Mouse (Mus musculus) right cerebral cortex, adult 18-20 months (tissue): ENCODE data around the gene Sirt5.

ENCODE experiments used
- DNase-seq: peaks from one replicate; pipeline ENCODE4 v3.0.0; 2022; ENCODE audit warnings: mixed read lengths

The Sirt5 gene

DNA sequence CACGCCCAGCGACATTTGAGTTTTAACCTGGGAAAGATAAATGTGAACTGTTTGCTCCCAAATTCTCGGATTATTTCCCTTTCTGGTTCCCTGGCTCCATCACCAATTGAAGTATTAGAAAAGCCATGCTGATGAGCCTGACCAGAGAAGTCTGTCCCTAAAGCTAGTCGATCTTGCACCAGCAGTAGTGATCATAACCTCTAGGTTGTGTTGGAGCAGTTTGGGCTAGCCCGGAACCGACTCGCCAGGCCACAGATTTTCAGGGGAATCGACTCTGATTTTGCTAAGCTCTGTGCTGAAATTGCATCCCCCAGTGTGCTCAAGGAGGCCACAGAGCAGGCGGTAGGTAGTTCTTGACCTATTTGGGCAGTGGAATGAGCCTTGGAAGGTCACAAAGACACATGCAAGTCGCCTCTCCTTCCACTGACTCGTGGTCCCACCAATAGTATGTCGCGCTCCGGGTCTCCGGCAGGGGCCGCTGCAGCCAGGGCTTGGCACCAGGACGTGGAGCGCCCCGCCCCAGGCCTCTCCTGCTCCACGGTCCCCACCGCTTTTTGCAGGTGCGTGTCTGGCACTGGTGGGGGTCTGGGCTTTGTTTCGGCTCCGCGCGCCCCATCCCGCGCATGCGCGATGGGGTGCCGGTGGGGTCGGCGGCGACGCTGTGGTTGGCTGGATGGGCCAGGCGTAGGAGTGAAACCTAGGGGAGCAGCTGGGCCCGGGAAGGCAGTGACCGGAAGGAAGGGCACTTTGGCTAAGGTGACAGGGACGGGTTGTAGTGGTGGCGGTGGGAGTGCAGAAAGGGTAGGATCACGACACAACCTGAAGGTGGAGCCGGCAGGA lies at the start of gene Sirt5:
TSS of gene Sirt5 (plus strand) at position 512 of the 840 bp plus-strand sequence.
- DNase-seq, result peak; percentile 86

GRCm38 (mm10) chr13:43317411-43317810 lies 47.9 kb upstream of the Sirt5 start:
- no peak for DNase-seq

GRCm38 (mm10) chr13:43319396-43319795 lies 45.9 kb upstream of the Sirt5 start:
- no peak for DNase-seq

- no peak for DNase-seq
These were observed 43.8 kb upstream of the Sirt5 start for GRCm38 (mm10) chr13:43321492-43321891.

GRCm38 (mm10) chr13:43325427-43325826 lies 39.9 kb upstream of the Sirt5 start:
- no peak for DNase-seq

GRCm38 (mm10) chr13:43331721-43332444 lies 33.4 kb upstream of the Sirt5 start:
- DNase-seq, result no peak

GRCm38 (mm10) chr13:43332591-43332990 lies 32.7 kb upstream of the Sirt5 start:
- DNase-seq, result no peak

- no peak for DNase-seq
These were observed 28.7 kb upstream of the Sirt5 start for GRCm38 (mm10) chr13:43336425-43337221.

GRCm38 (mm10) chr13:43338001-43338400 lies 27.3 kb upstream of the Sirt5 start:
- DNase-seq, result peak; percentile 40

DNA sequence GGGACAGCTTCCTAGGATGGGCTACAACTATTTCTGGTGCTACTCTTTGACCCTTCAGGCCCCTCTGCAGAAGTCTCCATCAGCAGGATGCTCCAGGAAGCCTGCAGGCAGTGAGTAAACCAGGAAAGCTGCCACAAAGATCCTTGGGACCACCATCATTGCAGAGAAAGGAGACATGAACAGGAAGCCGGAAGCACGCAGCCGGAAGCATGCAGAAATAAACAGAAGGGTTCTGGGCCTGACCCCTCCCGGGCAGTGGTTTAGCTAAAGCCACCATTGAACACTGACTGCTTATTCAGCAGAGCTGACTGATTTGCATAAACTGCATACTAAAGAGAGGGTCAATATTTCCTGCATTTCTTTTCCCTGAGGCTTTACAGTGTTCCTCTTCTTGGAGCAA lies 26.7 kb upstream of the Sirt5 start:
- no peak for DNase-seq

GRCm38 (mm10) chr13:43346825-43347224 lies 18.5 kb upstream of the Sirt5 start:
- DNase-seq, result no peak

GRCm38 (mm10) chr13:43349376-43349775 lies 15.9 kb upstream of the Sirt5 start:
- DNase-seq, result no peak

DNA sequence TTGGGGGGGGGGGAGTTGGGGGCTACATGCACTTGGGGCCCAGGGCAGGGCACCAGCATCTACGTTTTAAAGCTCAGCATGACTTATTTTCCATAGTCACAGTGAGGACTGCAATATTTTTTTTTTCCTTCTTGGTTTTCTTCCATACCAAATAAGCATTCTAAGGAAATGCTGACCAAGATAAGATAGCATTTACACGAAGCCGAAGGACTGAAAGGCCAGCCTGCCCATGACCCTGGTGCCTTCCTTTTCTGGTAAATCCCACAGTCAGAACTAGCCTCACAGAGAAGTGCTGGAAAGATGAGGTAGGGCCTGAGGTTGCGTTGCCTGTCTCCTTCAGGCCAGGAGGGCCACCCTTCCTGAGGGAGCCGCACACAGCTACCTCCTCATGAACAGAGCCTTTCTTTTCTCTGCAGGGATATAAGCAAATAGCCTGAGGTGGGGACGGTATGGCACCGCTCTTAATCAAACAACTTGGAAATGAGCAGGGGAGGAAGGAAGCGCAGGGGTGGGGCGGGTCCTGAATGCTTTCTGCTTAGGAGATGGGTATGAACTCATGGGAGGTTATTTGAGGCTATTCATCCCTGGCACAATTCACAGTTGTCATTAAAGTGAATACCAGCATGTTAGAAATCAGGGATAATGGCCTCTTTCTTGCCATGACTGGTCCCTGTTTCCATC lies 14.7 kb upstream of the Sirt5 start:
- DNase-seq, result no peak

DNA sequence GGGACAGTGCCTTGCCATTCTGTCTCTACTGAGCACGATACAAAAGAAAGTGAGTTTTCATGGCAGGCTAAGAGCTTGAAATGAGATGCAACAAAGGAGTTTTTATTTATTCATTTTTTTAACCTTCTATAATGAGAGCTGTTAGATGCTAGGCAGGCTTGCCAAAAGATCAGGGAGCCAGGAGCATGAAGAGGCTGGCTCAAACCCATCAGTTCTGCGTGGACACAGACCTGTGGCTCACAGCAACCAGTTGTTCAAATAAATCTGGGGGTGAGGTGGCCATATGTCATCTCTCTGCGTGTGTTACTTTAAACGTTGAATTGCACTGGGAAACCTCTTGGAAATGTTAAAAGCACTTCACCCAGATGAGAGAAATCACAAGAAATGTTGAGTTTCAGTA lies 11.9 kb upstream of the Sirt5 start:
- DNase-seq, result no peak

DNA sequence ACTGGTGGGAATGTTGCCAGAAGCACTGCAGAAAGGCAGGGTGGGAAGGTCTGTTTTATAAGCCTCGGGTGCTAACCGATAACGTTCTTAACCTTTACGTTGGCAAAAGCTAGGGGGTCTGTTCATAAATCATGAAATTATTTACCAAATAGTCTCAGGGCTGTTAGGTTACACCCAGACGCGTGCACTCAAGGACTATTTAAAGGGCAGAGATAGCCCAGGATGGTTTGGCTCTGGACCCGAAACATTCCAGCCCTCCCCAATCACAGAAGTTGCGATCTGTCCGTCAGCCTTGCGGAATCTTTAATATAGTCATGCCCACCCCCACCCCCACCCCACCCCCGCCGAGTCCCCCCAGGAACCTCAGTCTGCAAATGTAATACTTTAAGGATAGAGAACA lies 10.9 kb upstream of the Sirt5 start:
- DNase-seq, result no peak

GRCm38 (mm10) chr13:43356346-43357125 lies 8.8 kb upstream of the Sirt5 start:
- DNase-seq, result no peak

- DNase-seq, result no peak
These were observed 4.8 kb upstream of the Sirt5 start for GRCm38 (mm10) chr13:43360534-43360933.

DNA sequence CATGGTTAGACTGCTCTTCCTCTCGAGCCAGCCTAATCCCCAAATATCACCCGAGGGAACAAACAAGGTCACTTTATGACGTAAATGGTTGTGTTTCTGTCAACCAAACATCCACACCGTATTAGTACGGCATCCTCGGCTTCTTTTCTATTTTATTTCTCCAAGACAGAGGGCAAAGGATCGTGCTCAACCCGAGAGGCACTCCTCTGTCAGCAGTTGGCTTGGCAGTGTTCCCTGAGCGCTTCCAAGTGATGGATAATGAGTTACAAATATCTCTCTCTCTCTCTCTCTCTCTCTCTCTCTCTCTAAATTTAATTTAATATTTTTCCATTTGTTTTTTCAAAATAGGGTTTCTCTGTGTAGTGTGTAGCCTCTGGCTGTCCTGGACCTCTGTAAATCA lies 2.9 kb upstream of the Sirt5 start:
- DNase-seq, result no peak

DNA sequence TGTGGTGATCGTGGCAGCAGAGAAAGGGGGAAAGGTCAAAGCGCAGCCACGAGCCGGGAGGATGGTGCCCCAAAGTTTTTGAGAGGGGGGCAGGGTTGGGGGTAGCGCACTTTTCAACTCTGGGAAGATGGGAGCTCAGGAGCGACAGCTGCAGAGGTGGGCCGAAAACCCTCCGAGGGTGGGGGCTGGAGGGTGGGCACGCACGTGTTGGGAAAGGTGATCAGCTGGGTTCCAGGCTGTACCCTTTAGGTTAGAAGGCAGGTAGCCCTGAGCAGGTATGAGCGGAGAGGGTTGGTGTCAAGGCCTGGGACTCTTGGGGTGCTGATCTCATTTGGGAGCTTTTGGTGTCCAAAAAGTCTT lies 509 bp downstream of the Sirt5 start:
- no peak for DNase-seq

- DNase-seq, result no peak
These were observed 4.8 kb downstream of the Sirt5 start for GRCm38 (mm10) chr13:43370063-43370462.

DNA sequence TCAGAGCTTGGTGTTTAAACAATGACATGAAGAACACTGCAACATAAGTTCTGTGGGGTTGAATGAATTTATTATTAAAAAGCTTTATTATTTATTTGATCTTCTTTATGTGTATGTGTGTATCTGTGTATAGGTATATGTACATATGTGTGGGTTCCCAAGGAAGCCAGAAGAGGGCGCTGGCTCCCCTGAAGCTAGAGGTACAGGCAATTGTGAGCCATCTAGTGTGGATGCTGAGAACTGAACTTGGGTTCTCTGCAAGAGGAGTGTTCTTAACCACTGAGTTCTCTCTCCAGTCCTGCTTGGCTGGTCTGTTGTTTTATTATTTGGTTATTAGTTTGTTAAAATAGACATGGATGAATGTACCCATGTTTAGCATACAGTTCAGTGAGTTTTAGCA lies 7.6 kb downstream of the Sirt5 start:
- no peak for DNase-seq

DNA sequence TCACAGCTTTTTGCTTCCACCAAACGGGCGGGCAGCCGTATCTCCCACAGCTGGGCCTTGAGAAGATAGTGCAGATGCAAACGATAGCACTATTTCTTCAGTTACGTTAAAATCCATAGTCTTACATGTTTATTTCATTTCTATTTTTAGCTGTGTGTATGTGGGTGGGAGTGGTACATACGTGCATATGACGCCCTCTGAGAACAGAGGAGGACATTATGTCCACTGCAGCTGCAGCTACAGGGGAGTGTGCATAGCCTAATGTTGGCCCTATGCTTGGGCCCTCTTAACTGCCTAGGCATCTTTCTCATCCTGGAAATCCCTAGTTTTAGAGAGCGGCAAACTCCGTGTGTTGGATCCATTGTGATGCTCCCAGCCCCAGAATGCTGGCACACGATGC lies 8.9 kb downstream of the Sirt5 start:
- no peak for DNase-seq
